7 mouse cellular contexts compared by ENCODE assay signal in the genomic region with DNA sequence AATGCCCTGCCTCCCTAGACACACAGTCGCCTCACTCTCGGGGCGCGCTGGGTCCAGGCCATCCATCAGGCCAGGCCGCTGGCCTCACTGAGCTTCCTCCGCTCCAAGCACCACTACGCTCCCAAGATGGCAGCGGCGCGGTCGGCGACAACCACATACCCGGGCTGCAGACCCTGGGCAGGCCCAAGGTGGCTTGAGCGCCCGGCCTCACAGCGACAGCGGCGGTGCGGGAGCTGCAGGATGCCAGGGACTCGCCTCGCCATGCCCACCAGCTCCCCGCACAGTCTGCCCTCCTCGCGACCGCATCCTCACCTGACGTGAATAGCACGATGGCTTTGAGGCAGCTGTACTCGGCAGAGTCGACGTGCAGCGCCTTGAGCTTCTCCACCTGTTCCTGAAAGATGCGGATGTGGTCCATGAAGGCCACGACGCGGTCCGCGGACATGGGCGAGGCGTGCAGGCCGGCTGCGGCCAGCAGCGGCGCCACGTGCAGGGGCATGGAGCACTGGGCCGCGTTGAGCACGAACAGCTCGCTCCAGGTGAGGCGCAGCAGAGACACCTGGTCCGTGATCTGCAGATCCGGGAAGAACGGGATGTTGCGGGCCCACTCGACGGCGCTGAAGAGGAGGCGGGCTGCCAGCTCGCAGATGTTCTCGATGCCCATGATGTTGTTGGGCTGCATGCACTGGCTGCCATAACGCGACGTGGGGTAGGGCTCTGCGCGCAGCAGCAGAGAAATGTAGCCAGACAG. TPM values are rescaled to one million over a fixed set of nuclear protein-coding genes. Genes with fewer than 3 reads are reported as not detected.
DNase-seq lines count a peak whose midpoint lies in the region; ATAC-seq and TF ChIP-seq lines count a peak whose summit lies in the region.

No protein-coding gene starts in this region.

- TF ChIP-seq CTCF in small intestine, adult 2 months (IDR thresholded peaks at IDR 0.05; ENCODE audit: extremely low read depth, insufficient read length, insufficient replicate concordance, low read depth, low read length), result no peak

- peaks cover 14% of the 10 kb centered on the region; the same call in 1 of the 2 replicates for H3K36me3 ChIP-seq in embryonic facial prominence, embryonic 12.5 days
- H3K36me3 ChIP-seq in small intestine, adult 2 months (ENCODE audit: control insufficient read depth, insufficient read depth, low read length), result no peaks in the 10 kb centered on the region

- H3K9ac ChIP-seq in embryonic facial prominence, embryonic 12.5 days, result peak overlapping the region; percentile 94

- under 1% methylated on average over 64 of the region's 64 CpGs for WGBS in embryonic facial prominence, embryonic 12.5 days
- 19% methylated on average over 64 of the region's 64 CpGs for WGBS in small intestine, adult 2 months

- peak; percentile 63 to 77 for DNase-seq in layer of hippocampus, postnatal 10 days (ENCODE audit: low spot score in 2 of 2)
- no peak for DNase-seq in layer of hippocampus, adult 9-11 months
- DNase-seq in adrenal gland, postnatal 36 days, result peak; percentile 58 to 62
- DNase-seq in kidney, postnatal 4 days, result peak; percentile 64 to 76
- no peak for DNase-seq in gastrocnemius, adult 8-10 months (ENCODE audit: low spot score in 2 of 2)

- H3K27me3 ChIP-seq in embryonic facial prominence, embryonic 12.5 days, result peaks cover 26% of the 10 kb centered on the region
- H3K27me3 ChIP-seq in small intestine, adult 2 months (ENCODE audit: control insufficient read depth, insufficient read depth, low read length), result peaks cover 48% of the 10 kb centered on the region

- H3K4me2 ChIP-seq in embryonic facial prominence, embryonic 12.5 days (replicated peaks), result peak overlapping the region; percentile 75

- no peak for TF ChIP-seq POLR2A in small intestine, adult 2 months (IDR thresholded peaks at IDR 0.05; ENCODE audit: low read depth, low read length)

- peak overlapping the region; percentile 95 for H3K27ac ChIP-seq in embryonic facial prominence, embryonic 12.5 days
- H3K27ac ChIP-seq in small intestine, adult 2 months (ENCODE audit: insufficient read depth, low read depth, low read length), result no peak overlapping the region

- peaks cover 18% of the 10 kb centered on the region; the same call in 1 of the 2 replicates for H3K4me1 ChIP-seq in embryonic facial prominence, embryonic 12.5 days
- peaks cover 8% of the 10 kb centered on the region; the same call in 1 of the 2 replicates for H3K4me1 ChIP-seq in small intestine, adult 2 months (ENCODE audit: control insufficient read depth, insufficient read depth, insufficient read length, low read length)

- peak overlapping the region; percentile 62 for H3K4me3 ChIP-seq in embryonic facial prominence, embryonic 12.5 days
- H3K4me3 ChIP-seq in small intestine, adult 2 months (ENCODE audit: low read depth, low read length), result 0 out of 2 replicates have a peak overlapping the region, but pooled peaks have one; percentile 2

- H3K9me3 ChIP-seq in embryonic facial prominence, embryonic 12.5 days, result no peaks in the 10 kb centered on the region

- 0 out of 2 replicates have a peak, but pooled peaks have one; percentile 36 for ATAC-seq in embryonic facial prominence, embryonic 12.5 days (ENCODE audit: insufficient number of reproducible peaks, insufficient read depth, low FRiP score, low TSS enrichment)

RNA-seq across cellular contexts. Expression of a gene that starts 4.5 kb away (rescaled TPM):
- total RNA-seq in layer of hippocampus, postnatal 10 days (2021), result 100 to 1,000 TPM; 108 to 121 TPM
- 10 to 100 TPM; 17.8 to 33.0 TPM for total RNA-seq in adrenal gland, postnatal 36 days (2021)
- 46.5 and 49.0 TPM in 2 replicates for polyA plus RNA-seq in embryonic facial prominence, embryonic 12.5 days (2016; fragmentation: Nextera tagmentation; extraction: Ambion mirVana)
- 2.7 and 5.9 TPM in 2 replicates for polyA plus RNA-seq in small intestine, adult 2 months (2012; rRNA removed)
- under 1 TPM; 0.15 to 0.36 (median 0.32) TPM for total RNA-seq in gastrocnemius, adult 8-10 months (2022)

Comparison
In these comparisons a context has a peak if more than half of its experiments do, and no peak if none do; other contexts are left out.
1. DNase-seq: peak in layer of hippocampus, postnatal 10 days (2 of 2), adrenal gland, postnatal 36 days (2 of 2) and kidney, postnatal 4 days (2 of 2); none in layer of hippocampus, adult 9-11 months (single experiment) and gastrocnemius, adult 8-10 months (0 of 2).
2. RNA of a gene that starts 4.5 kb away (total RNA-seq): 108 to 121 TPM in layer of hippocampus, postnatal 10 days and 17.8 to 33.0 TPM in adrenal gland, postnatal 36 days; 0.15 to 0.36 TPM in gastrocnemius, adult 8-10 months; every median in the first group is over 10 times any median in the second.